Mouse (Mus musculus) spleen, adult 12 weeks (tissue): ENCODE results near the gene H2-T3.
"Not testable (repeated sequence)": the region's sequence is repeated elsewhere in the genome, so short reads cannot be mapped to it uniquely, and the experiment has no call there.

Experiments
- DNase-seq: peaks from one replicate; pipeline ENCODE4 v3.0.0; 2022; ENCODE audit warnings: low spot score

The H2-T3 gene

GRCm38 (mm10) chr17:36190169-36190507, at the start of gene H2-T3:
Gene H2-T3 (minus strand): TSS chr17:36190287.
- no peak for DNase-seq

GRCm38 (mm10) chr17:36237321-36237921, 47.3 kb upstream of the H2-T3 start:
- DNase-seq, result no peak

- not testable (repeated sequence) for DNase-seq
These were observed 45.2 kb upstream of the H2-T3 start for GRCm38 (mm10) chr17:36235300-36235699.

DNA sequence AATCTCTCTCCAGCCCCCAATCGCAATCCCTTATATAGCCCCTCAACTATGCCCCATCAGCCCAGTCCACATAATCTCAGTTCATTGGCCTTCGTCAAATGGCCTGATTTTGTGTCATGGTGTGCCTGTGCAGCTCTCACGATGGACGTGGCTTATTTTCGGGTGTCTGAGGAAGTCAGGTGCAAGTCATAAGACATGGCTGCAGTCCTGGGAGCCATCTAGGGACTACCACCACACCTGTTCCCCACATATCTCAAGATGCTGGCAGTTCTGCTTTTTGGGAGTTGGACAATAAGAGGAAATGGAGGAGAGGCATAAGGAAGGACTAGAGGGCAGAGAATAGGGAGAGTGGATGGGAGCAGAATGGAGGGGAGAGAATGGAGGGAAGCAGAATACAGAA, 43.5 kb upstream of the H2-T3 start:
- DNase-seq, result no peak

- peak; percentile 45 for DNase-seq
These were observed 41.2 kb upstream of the H2-T3 start for GRCm38 (mm10) chr17:36231318-36231717.

- no peak for DNase-seq
These were observed 39.0 kb upstream of the H2-T3 start for GRCm38 (mm10) chr17:36229046-36229445.

- no peak for DNase-seq
These were observed 36.8 kb upstream of the H2-T3 start for GRCm38 (mm10) chr17:36226921-36227320.

DNA sequence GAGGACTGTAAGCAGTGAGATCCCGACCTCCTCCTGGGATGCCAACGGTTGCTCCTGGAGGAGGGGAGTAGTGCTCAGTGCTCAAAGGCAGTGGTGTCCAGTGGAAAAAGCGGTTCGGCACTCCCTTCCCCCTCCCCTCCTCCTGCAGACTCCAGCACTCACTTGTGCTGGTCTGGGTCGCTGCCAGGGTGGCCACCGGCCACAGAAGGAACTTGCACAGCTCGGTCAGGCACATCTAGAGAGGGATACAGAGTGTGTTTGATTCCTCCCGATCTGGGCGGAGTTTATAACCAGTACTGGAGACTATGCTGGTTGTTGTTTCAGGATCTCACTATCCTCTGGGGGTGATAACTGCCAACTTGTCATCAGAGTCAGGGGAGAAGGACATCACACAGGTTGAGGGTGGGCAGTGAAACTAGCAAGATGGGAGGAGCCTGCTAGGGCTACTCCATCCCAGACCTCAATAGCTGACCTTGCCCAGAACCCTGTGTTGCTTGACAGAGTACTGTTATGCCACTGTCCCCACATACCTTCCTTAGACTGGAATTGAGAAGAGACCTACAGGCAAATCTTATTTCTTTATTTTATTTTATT, 35.2 kb upstream of the H2-T3 start:
- DNase-seq, result no peak

DNA sequence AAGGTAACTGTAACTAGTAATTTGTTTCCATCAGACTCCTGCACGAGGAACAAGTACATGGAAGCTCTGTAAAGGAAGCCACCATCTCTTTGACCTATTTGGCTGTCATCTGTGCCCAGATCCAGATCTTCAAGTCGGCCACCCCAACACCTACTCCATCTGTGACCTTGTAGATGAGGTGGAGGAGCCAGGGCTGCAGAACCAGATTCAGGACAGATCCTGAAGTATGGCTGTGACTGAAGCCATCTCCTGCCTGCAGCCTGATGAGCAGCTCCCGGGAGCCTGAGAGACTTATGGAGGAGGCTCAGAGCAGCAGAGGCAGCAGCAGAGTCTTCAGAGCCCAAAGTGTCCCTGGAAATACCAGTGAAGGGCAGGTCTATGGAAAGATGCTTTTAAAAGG, 34.4 kb upstream of the H2-T3 start:
- DNase-seq, result no peak

DNA sequence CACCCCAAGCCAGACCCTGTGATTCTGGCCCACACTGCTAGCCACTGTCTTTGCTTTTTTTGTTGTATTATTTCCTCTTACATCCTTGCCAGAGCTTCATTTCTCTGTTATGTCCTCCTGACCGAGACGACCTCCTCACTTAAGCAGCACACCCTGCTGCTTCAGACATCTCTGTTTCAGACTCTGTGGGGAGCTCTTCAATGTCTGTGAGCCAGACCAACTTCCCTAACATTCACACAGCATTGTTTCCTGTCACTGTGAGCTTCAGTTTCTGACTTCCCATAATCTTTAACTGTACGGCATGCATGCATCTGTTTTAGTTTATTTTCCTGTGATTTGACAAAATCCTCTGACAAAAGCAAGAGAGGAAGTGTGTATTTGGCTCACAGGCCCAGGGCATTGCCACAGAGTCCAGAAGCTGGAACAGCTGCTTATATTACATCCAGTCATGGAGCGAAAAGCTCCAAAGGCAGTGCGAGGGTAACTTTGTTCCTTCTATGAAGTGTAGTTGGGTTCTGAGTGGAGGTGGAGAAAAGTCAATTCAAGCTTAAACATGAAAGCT, 28.6 kb upstream of the H2-T3 start:
- DNase-seq, result no peak

- no peak for DNase-seq
These were observed 25.5 kb upstream of the H2-T3 start for GRCm38 (mm10) chr17:36215586-36215985.

DNA sequence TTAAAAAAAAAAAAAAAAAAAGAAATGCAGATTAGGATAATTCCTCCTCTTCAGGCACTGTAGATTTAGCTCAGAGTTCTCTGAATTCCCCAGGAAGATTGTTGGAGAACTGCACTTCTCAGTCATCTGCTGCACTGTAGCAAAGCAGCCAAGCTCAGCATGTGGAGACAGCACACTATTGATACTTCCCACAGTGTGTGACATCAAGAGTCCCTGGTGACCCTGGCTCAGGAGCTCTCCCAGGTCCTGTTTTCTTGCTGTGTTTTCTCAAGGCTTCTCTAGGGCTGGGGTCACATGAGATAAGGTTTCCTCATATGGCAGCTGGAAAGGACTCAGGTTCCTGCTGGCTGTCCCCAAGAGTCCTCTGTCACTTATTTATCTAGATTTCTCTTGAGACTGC, 16.8 kb upstream of the H2-T3 start:
- DNase-seq, result no peak

- DNase-seq, result no peak
These were observed 15.8 kb upstream of the H2-T3 start for GRCm38 (mm10) chr17:36205862-36206261.

DNA sequence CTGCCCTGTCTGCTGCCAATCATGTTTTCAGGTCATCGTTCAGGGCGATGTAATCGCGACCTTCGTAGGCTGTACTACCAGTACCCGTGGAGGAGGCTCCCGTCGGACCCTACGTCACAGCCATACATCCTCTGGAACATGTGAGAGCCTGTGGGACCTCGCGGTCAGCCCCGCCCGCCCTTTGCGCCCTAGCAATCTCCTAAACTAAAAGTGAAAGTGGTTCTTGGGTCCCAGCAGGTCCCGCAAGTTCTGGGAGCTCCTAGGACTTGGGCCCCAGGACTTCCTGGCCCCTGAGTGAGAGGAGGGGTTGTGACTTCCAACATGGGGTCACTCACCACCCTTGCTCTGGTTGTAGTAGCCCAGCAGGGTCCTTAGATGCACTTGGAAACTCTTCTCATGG, 15.4 kb upstream of the H2-T3 start:
- no peak for DNase-seq

GRCm38 (mm10) chr17:36201851-36202250, 11.8 kb upstream of the H2-T3 start:
- DNase-seq, result no peak

DNA sequence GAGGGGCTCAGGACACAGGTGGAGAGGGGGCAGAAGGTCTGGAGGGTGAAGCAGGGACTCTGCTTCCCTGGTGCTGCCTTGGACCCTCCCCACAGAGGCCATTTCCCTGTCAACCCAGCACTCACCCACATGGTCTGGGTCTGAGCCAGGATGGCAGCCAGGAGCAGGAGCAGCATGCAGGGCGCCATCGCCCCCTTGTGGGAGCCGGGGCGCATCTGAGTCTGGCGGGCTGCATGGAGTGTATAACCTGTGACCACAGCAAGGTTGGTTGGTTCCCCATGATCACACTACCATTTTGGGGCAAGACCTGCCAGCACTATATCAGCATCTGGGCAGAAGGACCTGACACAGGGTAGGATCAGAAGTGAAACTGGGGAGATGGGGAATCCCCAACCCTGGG, 8.2 kb upstream of the H2-T3 start:
- DNase-seq, result no peak

GRCm38 (mm10) chr17:36194471-36194870, 4.4 kb upstream of the H2-T3 start:
- DNase-seq, result no peak

DNA sequence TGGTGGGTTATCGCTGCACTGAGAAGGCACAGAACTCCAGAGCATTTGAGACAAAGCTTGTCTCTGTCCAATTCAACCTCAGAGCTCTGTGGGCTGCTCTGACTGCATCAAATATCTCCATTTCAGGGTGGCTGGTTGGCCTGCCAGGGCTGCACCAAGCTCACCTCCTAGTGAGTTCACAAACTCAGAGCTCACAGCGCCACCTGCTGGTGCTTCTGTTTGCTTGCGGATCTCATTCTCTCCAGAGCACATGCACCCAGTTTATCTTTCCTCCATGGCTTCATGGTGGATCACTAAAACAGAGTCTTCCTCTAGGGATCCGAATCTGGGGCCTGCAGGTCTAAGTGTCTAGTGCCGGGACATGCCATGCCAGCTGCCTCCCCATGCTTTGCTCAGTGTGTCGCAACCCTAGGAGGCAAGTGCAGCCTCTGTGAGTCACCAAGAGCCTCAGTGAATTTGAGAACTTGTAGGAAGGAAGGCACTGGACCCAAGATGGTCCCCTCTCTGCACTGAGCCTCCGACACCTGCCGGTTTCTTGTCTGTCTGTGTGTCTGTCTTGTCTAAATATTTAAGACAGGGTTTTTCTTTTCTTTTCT, 3.6 kb upstream of the H2-T3 start:
- no peak for DNase-seq

DNA sequence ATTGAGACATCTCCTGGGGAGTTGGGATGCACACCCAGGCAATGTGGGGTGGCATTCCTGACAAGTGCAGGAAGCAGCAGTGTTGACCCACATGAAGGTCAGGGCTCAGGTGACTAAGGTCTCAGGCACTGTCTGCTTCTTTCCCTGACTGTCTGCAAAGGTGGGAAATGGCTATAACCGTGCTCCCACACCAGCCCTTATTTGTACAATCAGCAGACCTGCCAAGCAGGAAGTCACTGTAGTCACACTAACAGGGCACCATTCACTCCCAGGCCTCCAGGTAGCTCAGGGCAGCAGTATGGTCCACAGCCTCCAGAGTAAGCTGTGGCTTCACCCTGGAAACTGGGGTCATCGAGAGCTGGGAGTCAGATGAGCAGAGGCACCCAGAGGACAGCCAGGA, 2.3 kb upstream of the H2-T3 start:
- no peak for DNase-seq

GRCm38 (mm10) chr17:36189491-36190168, 457 bp downstream of the H2-T3 start:
- no peak for DNase-seq

DNA sequence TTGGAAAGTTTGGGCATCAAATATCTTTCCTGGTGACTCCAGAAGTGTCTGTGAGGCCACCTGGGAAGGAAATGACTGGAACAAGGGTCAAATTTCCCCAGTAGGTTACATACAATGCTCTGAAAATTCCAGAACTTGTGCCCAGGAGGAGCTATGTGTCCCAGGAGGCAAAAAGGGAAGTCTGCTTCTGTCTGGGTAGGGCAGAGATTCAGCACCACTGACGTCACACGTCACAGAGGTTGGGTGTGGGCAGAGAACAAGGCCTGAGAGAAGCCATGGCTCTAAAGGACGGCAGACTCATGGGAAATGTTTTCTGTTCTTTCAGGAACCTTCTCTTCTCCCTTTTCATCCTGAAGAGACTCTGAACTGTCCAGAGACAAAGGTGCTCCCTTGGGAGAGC, 2.5 kb downstream of the H2-T3 start:
- no peak for DNase-seq

DNA sequence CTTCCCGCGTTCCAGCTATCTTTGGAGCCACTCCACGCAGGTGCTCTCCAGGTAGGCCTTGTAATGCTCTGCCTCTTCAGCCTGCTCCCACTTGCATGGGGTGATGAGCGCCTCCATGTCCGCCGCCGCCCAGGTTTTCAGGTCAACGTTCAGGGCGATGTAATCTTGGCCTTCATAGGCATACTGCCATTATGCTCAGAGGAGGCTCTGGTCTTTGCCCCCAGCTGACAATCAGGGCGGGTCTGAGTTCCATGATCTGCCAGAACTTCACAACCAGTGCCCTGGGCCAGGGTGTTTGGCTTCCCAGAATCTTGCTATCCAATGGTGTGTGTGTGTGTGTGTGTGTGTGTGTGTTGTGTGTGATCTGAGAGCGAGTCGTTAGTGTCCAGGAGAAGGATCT, 7.9 kb downstream of the H2-T3 start:
- no peak for DNase-seq

- not testable (repeated sequence) for DNase-seq
These were observed 10.6 kb downstream of the H2-T3 start for GRCm38 (mm10) chr17:36179446-36179845.
